Mouse (Mus musculus) neural tube, embryonic 11.5 days (tissue): ENCODE measurements at regions not wholly inside any gene's neighbourhood (a gene's known extent, or its start where the extent isn't known, plus 50 kb on each side); places are given as distances from the start of the nearest gene placed in this dataset.

Source experiments
- ATAC-seq: fragments of 200-750 bp; cut with Nextera tagmentation; 2 replicates; pipeline ENCODE4 v1.8.0; 2017; ENCODE audit warnings: moderate number of reproducible peaks, mild to moderate bottlenecking, moderate TSS enrichment, moderate library complexity; ENCODE audit not compliant: insufficient read depth, low FRiP score, low TSS enrichment
- DNase-seq: peaks from one replicate; pipeline ENCODE4 v3.0.0-alpha.2; 2015; ENCODE audit warnings: low spot score
- H3K27ac ChIP-seq: fragments of 300-500 bp; sonication (generic); 2 replicates; pipeline ENCODE4 v1.5.1; 2014; ENCODE audit warnings: low read depth, mild to moderate bottlenecking, low read length
- H3K27me3 ChIP-seq: fragments of 300-500 bp; sonication (generic); 2 replicates; pipeline ENCODE4 v1.6.1; 2014; ENCODE audit warnings: mild to moderate bottlenecking, low read length, mixed read lengths; ENCODE audit not compliant: control insufficient read depth, insufficient read depth
- H3K36me3 ChIP-seq: fragments of 300-500 bp; sonication (generic); 2 replicates; pipeline ENCODE4 v1.6.1; 2014; ENCODE audit warnings: mild to moderate bottlenecking, low read length, moderate library complexity, mixed read lengths; ENCODE audit not compliant: control insufficient read depth, insufficient read depth
- H3K4me1 ChIP-seq: fragments of 300-500 bp; sonication (generic); 2 replicates; pipeline ENCODE4 v1.6.1; 2014; ENCODE audit warnings: low read length, mixed read lengths; ENCODE audit not compliant: control insufficient read depth, insufficient read depth
- H3K4me2 ChIP-seq: fragments of 300-500 bp; sonication (generic); 2 replicates; pipeline ENCODE4 v1.6.1; 2014; ENCODE audit warnings: low read depth, mild to moderate bottlenecking, moderate library complexity
- H3K4me3 ChIP-seq: fragments of 300-500 bp; sonication (generic); 2 replicates; pipeline ENCODE4 v1.5.1; 2014; ENCODE audit warnings: low read depth, low read length
- H3K9ac ChIP-seq: fragments of 300-500 bp; sonication (generic); 2 replicates; pipeline ENCODE4 v1.6.1; 2014; ENCODE audit warnings: mild to moderate bottlenecking, low read length
- H3K9me3 ChIP-seq: fragments of 300-500 bp; sonication (generic); 2 replicates; pipeline ENCODE4 v1.6.1; 2016; ENCODE audit warnings: low read length; ENCODE audit not compliant: control insufficient read depth
- WGBS: fragments of 180-500 bp; shearing (Covaris S2); extraction: QIAGEN DNeasy Blood & Tissue Kit; methylation state at CpG from one replicate; pipeline ENCODE4 v1.1.7; 2014; 5-methylcytosine and 5-hydroxymethylcytosine counted together

GRCm38 (mm10) chrX:64080717-64081116, 71.3 kb downstream of the Gm6760 start:
- Histone ChIP-seq H3K9ac (no peak overlapping the region), H3K36me3 (no peaks in the 10 kb centered on the region), H3K9me3 (no peaks in the 10 kb centered on the region), H3K4me1 (no peaks in the 10 kb centered on the region), H3K27me3 (no peaks in the 10 kb centered on the region), H3K4me2 (no peak overlapping the region), H3K4me3 (no peak overlapping the region), H3K27ac (no peak overlapping the region)
- DNase-seq = no peak
- ATAC-seq = no peak

- WGBS = 30% methylated on average over 1 of the region's 1 CpGs
- H3K9ac ChIP-seq = no peak overlapping the region
- no peaks in the 10 kb centered on the region for H3K36me3 ChIP-seq
- no peaks in the 10 kb centered on the region for H3K4me1 ChIP-seq
- ATAC-seq = no peak
- no peak overlapping the region for H3K4me3 ChIP-seq
- no peak overlapping the region for H3K4me2 ChIP-seq
- DNase-seq = no peak
- H3K9me3 ChIP-seq = no peaks in the 10 kb centered on the region
- no peak overlapping the region for H3K27ac ChIP-seq
- H3K27me3 ChIP-seq = no peaks in the 10 kb centered on the region
These were observed 93.6 kb downstream of the Gm6760 start for GRCm38 (mm10) chrX:64058389-64058788.

GRCm38 (mm10) chrX:64056776-64057175, 95.2 kb downstream of the Gm6760 start:
- Histone ChIP-seq H3K4me3 (no peak overlapping the region), H3K4me1 (no peaks in the 10 kb centered on the region), H3K36me3 (no peaks in the 10 kb centered on the region), H3K9me3 (no peaks in the 10 kb centered on the region), H3K4me2 (no peak overlapping the region), H3K27me3 (no peaks in the 10 kb centered on the region), H3K9ac (no peak overlapping the region), H3K27ac (no peak overlapping the region)
- ATAC-seq (no peak), DNase-seq (peak; percentile 12)
- 63% methylated on average over 1 of the region's 1 CpGs for WGBS
